Mouse (Mus musculus): ENCODE results near the gene Ncbp2. TPM values are rescaled to one million over a fixed set of nuclear protein-coding genes. Genes with fewer than 3 reads are reported as not detected.

The Ncbp2 gene
- polyA plus RNA-seq, 3 experiments from 2014 or later = 27.3 to 45.9 (median 35.4) TPM

Other genes with a start within 250 kb of the Ncbp2 start
- gene Meltf, start 69.7 kb upstream of the Ncbp2 start, polyA plus RNA-seq (2017; shearing (Covaris generic)) = not detected
- under 1 TPM in 1 of 3 experiments, not detected in 2; 0.36 TPM for gene Pigz, start 14.7 kb upstream of the Ncbp2 start, polyA plus RNA-seq (2017; shearing (Covaris generic))
- 10 to 100 TPM in 1 of 3 experiments, 1 to 10 TPM in 1, under 1 TPM in 1; 0.54 to 12.2 (median 3.0) TPM for gene 0610012G03Rik, start within 50 bp of the Ncbp2 start, polyA plus RNA-seq (2017; shearing (Covaris generic))
- 10 to 100 TPM; 11.1 to 12.7 (median 12.3) TPM for gene Senp5, start 54.8 kb downstream of the Ncbp2 start, polyA plus RNA-seq (2017; shearing (Covaris generic))
- 10 to 100 TPM; 60.2 to 67.4 (median 63.4) TPM for gene Pak2, start 130.8 kb downstream of the Ncbp2 start, polyA plus RNA-seq (2017; shearing (Covaris generic))
- gene Pigx, start 151.2 kb downstream of the Ncbp2 start, polyA plus RNA-seq (2017; shearing (Covaris generic)) = 100 to 1,000 TPM; 117 to 133 (median 130) TPM
- 10 to 100 TPM; 32.4 to 45.8 (median 43.7) TPM for gene Cep19, start 151.3 kb downstream of the Ncbp2 start, polyA plus RNA-seq (2017; shearing (Covaris generic))
- gene Nrros, start 217.1 kb downstream of the Ncbp2 start, polyA plus RNA-seq (2017; shearing (Covaris generic)) = 10 to 100 TPM; 42.7 to 71.0 (median 53.2) TPM
- under 1 TPM in 2 of 3 experiments, not detected in 1; 0.38 to 0.63 TPM for gene Bex6, start 231.3 kb downstream of the Ncbp2 start, polyA plus RNA-seq (2017; shearing (Covaris generic))